Mouse (Mus musculus): ENCODE data around the gene Zscan12. TPM values are rescaled to one million over a fixed set of nuclear protein-coding genes. Genes with fewer than 3 reads are reported as not detected.
"Not testable (repeated sequence)": the region's sequence is repeated elsewhere in the genome, so short reads cannot be mapped to it uniquely, and the experiment has no call there.

The Zscan12 gene
- polyA plus RNA-seq, 1 experiment from 2014 or later = 9.7 TPM

DNA sequence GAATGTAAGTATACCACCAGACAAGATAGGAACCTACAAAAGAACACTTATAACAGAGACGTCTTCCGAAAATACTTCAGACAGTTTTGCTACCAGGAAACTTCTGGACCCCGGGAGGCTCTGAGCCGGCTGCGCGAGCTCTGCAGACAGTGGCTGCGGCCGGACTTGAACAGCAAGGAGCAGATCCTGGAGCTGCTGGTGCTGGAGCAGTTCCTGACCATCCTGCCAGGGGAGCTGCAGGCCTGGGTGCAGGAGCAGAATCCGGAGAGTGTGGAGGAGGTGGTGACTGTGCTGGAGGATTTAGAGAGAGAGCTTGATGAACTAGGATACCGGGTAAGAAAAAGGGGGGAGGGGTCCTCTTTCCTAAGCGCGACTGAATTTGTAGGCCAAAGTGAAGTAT is 1.1 kb downstream of the Zscan12 start:
- peak overlapping the region; percentile 64 for H3K4me2 ChIP-seq (ENCODE audit: low read length)
- H3K9ac ChIP-seq (ENCODE audit: low read depth, low read length) = 0 out of 2 replicates have a peak overlapping the region, but pooled peaks have one; percentile 31
- no peaks in the 10 kb centered on the region for H3K9me3 ChIP-seq (replicated peaks; ENCODE audit: low read length)
- peaks cover 8% of the 10 kb centered on the region; the same call in 1 of the 2 replicates for H3K36me3 ChIP-seq (ENCODE audit: insufficient read depth, low read length)
- no peak for TF ChIP-seq CTCF (IDR thresholded peaks at IDR 0.05; ENCODE audit: low read depth)
- peak overlapping the region; percentile 71 for H3K4me3 ChIP-seq (replicated peaks; ENCODE audit: low read depth, low read length)
- peaks cover 11% of the 10 kb centered on the region for H3K4me1 ChIP-seq (replicated peaks; ENCODE audit: insufficient read depth, low read length)
- ATAC-seq (replicated peaks; ENCODE audit: low FRiP score, low read depth) (no peak), DNase-seq (ENCODE audit: low spot score) (no peak)
- H3K27me3 ChIP-seq (ENCODE audit: insufficient read depth, low read length) = no peaks in the 10 kb centered on the region
- H3K27ac ChIP-seq = no peak overlapping the region
- WGBS = 70% methylated on average over 12 of the region's 12 CpGs

GRCm38 (mm10) chr13:21366635-21367034 is 4.0 kb downstream of the Zscan12 start:
- no peaks in the 10 kb centered on the region for H3K27me3 ChIP-seq (ENCODE audit: insufficient read depth, low read length)
- H3K4me2 ChIP-seq (ENCODE audit: low read length) = no peak overlapping the region
- DNase-seq (ENCODE audit: low spot score) = no peak
- no peak for TF ChIP-seq CTCF (IDR thresholded peaks at IDR 0.05; ENCODE audit: low read depth)
- 80% methylated on average over 6 of the region's 6 CpGs for WGBS
- peaks cover 22% of the 10 kb centered on the region; the same call in 1 of the 2 replicates for H3K36me3 ChIP-seq (ENCODE audit: insufficient read depth, low read length)
- no peak for ATAC-seq (replicated peaks; ENCODE audit: low FRiP score, low read depth)
- no peaks in the 10 kb centered on the region for H3K9me3 ChIP-seq (replicated peaks; ENCODE audit: low read length)
- H3K4me3 ChIP-seq (replicated peaks; ENCODE audit: low read depth, low read length) = no peak overlapping the region
- peaks cover 11% of the 10 kb centered on the region for H3K4me1 ChIP-seq (replicated peaks; ENCODE audit: insufficient read depth, low read length)
- no peak overlapping the region for H3K27ac ChIP-seq
- H3K9ac ChIP-seq (ENCODE audit: low read depth, low read length) = no peak overlapping the region

DNA sequence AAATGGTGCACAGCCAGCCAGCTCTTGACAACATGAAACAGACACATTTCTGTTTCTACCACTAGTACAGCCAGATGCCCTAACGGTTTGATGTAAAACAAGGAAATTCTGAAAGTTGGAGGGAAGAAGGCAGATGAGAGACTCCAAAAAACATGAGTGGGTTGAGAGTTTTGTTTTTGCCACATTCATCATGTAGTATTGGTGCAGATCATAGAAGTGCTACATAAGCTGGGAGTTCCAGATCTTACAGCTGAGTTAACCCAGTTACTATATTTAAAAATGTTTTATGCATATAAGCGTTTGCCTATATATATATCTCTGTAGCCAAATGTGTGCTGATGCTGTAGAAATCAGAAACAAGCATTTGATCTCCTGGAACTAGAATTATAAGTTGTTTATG is 10.1 kb downstream of the Zscan12 start:
- Histone ChIP-seq H3K9me3 (replicated peaks; ENCODE audit: low read length) (no peaks in the 10 kb centered on the region), H3K36me3 (ENCODE audit: insufficient read depth, low read length) (peaks cover 17% of the 10 kb centered on the region; the same call in 1 of the 2 replicates), H3K9ac (ENCODE audit: low read depth, low read length) (no peak overlapping the region), H3K4me2 (ENCODE audit: low read length) (no peak overlapping the region), H3K4me1 (replicated peaks; ENCODE audit: insufficient read depth, low read length) (no peaks in the 10 kb centered on the region), H3K27ac (no peak overlapping the region), H3K4me3 (replicated peaks; ENCODE audit: low read depth, low read length) (no peak overlapping the region), H3K27me3 (ENCODE audit: insufficient read depth, low read length) (no peaks in the 10 kb centered on the region)
- no peak for TF ChIP-seq CTCF (IDR thresholded peaks at IDR 0.05; ENCODE audit: low read depth)
- no peak for ATAC-seq (replicated peaks; ENCODE audit: low FRiP score, low read depth)
- 89% methylated on average over 2 of the region's 2 CpGs for WGBS
- DNase-seq (ENCODE audit: low spot score) = no peak

GRCm38 (mm10) chr13:21377773-21378172 is 15.2 kb downstream of the Zscan12 start:
- no peak for TF ChIP-seq CTCF (IDR thresholded peaks at IDR 0.05; ENCODE audit: low read depth)
- Histone ChIP-seq H3K4me1 (replicated peaks; ENCODE audit: insufficient read depth, low read length) (no peaks in the 10 kb centered on the region), H3K4me2 (ENCODE audit: low read length) (no peak overlapping the region), H3K27ac (no peak overlapping the region), H3K9ac (ENCODE audit: low read depth, low read length) (no peak overlapping the region), H3K36me3 (ENCODE audit: insufficient read depth, low read length) (no peaks in the 10 kb centered on the region), H3K9me3 (replicated peaks; ENCODE audit: low read length) (no peaks in the 10 kb centered on the region), H3K27me3 (ENCODE audit: insufficient read depth, low read length) (no peaks in the 10 kb centered on the region), H3K4me3 (replicated peaks; ENCODE audit: low read depth, low read length) (no peak overlapping the region)
- ATAC-seq (replicated peaks; ENCODE audit: low FRiP score, low read depth) = no peak
- WGBS = 83% methylated on average over 2 of the region's 2 CpGs
- no peak for DNase-seq (ENCODE audit: low spot score)

- Histone ChIP-seq H3K36me3 (ENCODE audit: insufficient read depth, low read length) (peaks cover 44% of the 10 kb centered on the region), H3K4me3 (replicated peaks; ENCODE audit: low read depth, low read length) (no peak overlapping the region), H3K4me1 (replicated peaks; ENCODE audit: insufficient read depth, low read length) (no peaks in the 10 kb centered on the region), H3K27me3 (ENCODE audit: insufficient read depth, low read length) (no peaks in the 10 kb centered on the region), H3K9ac (ENCODE audit: low read depth, low read length) (no peak overlapping the region), H3K4me2 (ENCODE audit: low read length) (no peak overlapping the region), H3K9me3 (replicated peaks; ENCODE audit: low read length) (no peaks in the 10 kb centered on the region), H3K27ac (no peak overlapping the region)
- DNase-seq (ENCODE audit: low spot score) (peak; percentile 33), ATAC-seq (replicated peaks; ENCODE audit: low FRiP score, low read depth) (no peak)
- no peak for TF ChIP-seq CTCF (IDR thresholded peaks at IDR 0.05; ENCODE audit: low read depth)
- WGBS = 82% methylated on average over 1 of the region's 1 CpGs
Measured at GRCm38 (mm10) chr13:21395211-21395610, 32.6 kb downstream of the Zscan12 start.

GRCm38 (mm10) chr13:21395623-21396022 is 33.0 kb downstream of the Zscan12 start:
- Histone ChIP-seq H3K9ac (ENCODE audit: low read depth, low read length) (no peak overlapping the region), H3K27ac (no peak overlapping the region), H3K9me3 (replicated peaks; ENCODE audit: low read length) (no peaks in the 10 kb centered on the region), H3K4me1 (replicated peaks; ENCODE audit: insufficient read depth, low read length) (no peaks in the 10 kb centered on the region), H3K4me2 (ENCODE audit: low read length) (no peak overlapping the region), H3K27me3 (ENCODE audit: insufficient read depth, low read length) (no peaks in the 10 kb centered on the region), H3K36me3 (ENCODE audit: insufficient read depth, low read length) (peaks cover 40% of the 10 kb centered on the region), H3K4me3 (replicated peaks; ENCODE audit: low read depth, low read length) (no peak overlapping the region)
- ATAC-seq (replicated peaks; ENCODE audit: low FRiP score, low read depth) (0 out of 2 replicates have a peak, but pooled peaks have one; percentile 10), DNase-seq (ENCODE audit: low spot score) (no peak)
- TF ChIP-seq CTCF (IDR thresholded peaks at IDR 0.05; ENCODE audit: low read depth) = no peak
- 64% methylated on average over 6 of the region's 6 CpGs for WGBS

GRCm38 (mm10) chr13:21396048-21396447 is 33.4 kb downstream of the Zscan12 start:
- WGBS = 85% methylated on average over 11 of the region's 18 CpGs
- not testable (repeated sequence) for H3K9ac ChIP-seq (ENCODE audit: low read depth, low read length); H3K9me3 ChIP-seq (replicated peaks; ENCODE audit: low read length); H3K4me3 ChIP-seq (replicated peaks; ENCODE audit: low read depth, low read length); DNase-seq (ENCODE audit: low spot score); H3K4me2 ChIP-seq (ENCODE audit: low read length); H3K4me1 ChIP-seq (replicated peaks; ENCODE audit: insufficient read depth, low read length); H3K27me3 ChIP-seq (ENCODE audit: insufficient read depth, low read length); H3K27ac ChIP-seq
- ATAC-seq (replicated peaks; ENCODE audit: low FRiP score, low read depth) = 0 out of 2 replicates have a peak, but pooled peaks have one; percentile 68
- H3K36me3 ChIP-seq (ENCODE audit: insufficient read depth, low read length) = peaks cover 36% of the 10 kb centered on the region

All from kidney, postnatal 0 days (tissue).